Mouse (Mus musculus): ENCODE measurements at regions not wholly inside any gene's neighbourhood (a gene's known extent, or its start where the extent isn't known, plus 50 kb on each side); places are given as distances from the start of the nearest gene placed in this dataset.

GRCm38 (mm10) chr6:39283761-39284415 lies 77.3 kb upstream of the Kdm7a start:
- peak; percentile 41 for ATAC-seq

- ATAC-seq: no peak
Measured at GRCm38 (mm10) chr6:39278317-39278716, 71.7 kb upstream of the Kdm7a start.

- peak; percentile 88 for ATAC-seq
Measured at GRCm38 (mm10) chr6:39274774-39275502, 68.3 kb upstream of the Kdm7a start.

- no peak for ATAC-seq
Measured at GRCm38 (mm10) chr6:39273427-39273826, 66.8 kb upstream of the Kdm7a start.

GRCm38 (mm10) chr6:39270457-39270856 lies 63.9 kb upstream of the Kdm7a start:
- ATAC-seq: no peak

- ATAC-seq: no peak
Measured at GRCm38 (mm10) chr6:39269706-39270105, 63.1 kb upstream of the Kdm7a start.

GRCm38 (mm10) chr6:39268647-39269428 lies 62.2 kb upstream of the Kdm7a start:
- ATAC-seq: no peak

GRCm38 (mm10) chr6:39264722-39265121 lies 58.1 kb upstream of the Kdm7a start:
- no peak for ATAC-seq

GRCm38 (mm10) chr6:39263615-39264014 lies 57.0 kb upstream of the Kdm7a start:
- ATAC-seq: no peak

- ATAC-seq: no peak
Measured at GRCm38 (mm10) chr6:39261951-39262350, 55.4 kb upstream of the Kdm7a start.

GRCm38 (mm10) chr6:39260480-39260879 lies 53.9 kb upstream of the Kdm7a start:
- no peak for ATAC-seq

- ATAC-seq: peak; percentile 46
Measured at GRCm38 (mm10) chr6:39259129-39259528, 52.5 kb upstream of the Kdm7a start.

- no peak for ATAC-seq
Measured at GRCm38 (mm10) chr6:39258656-39259055, 52.1 kb upstream of the Kdm7a start.

- ATAC-seq: peak; percentile 66
Measured at GRCm38 (mm10) chr6:39257667-39258395, 51.2 kb upstream of the Kdm7a start.

GRCm38 (mm10) chr6:39257111-39257571 lies 50.6 kb upstream of the Kdm7a start:
- ATAC-seq: peak; percentile 13

- peak; percentile 38 for ATAC-seq
Measured at GRCm38 (mm10) chr6:39256304-39257103, 49.9 kb upstream of the Kdm7a start.

Measured in inflammation-experienced regulatory T-cells, adult 6 months (primary cell).